Mouse (Mus musculus) spleen, postnatal 14 days (tissue): Measurements from ENCODE around the gene Kif1b.
"Not testable (repeated sequence)": the region's sequence is repeated elsewhere in the genome, so short reads cannot be mapped to it uniquely, and the experiment has no call there.

Experiments
- DNase-seq, 2 experiments: peaks; one replicate each; pipeline ENCODE4 v3.0.0; 2021 to 2022; ENCODE audit warnings: low spot score in 2 of 2

The Kif1b gene

DNA sequence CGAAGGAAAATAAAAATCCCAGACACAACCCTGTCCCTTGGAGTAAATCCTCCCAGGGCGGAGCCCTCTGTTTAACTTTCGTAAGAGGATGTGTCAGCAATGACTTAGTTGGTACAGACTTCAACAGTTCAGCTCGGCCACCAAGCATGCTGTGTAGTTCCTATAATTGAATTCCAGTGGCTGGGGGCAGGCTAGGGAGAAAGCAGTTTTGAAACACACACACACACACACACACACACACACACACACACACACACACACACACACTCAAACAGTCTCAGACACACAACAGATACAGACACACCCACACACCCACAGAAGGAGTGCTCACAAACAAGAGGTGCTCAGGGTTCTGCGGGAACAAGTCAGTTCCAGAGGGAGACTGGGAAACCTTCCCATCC, 135.9 kb downstream of the Kif1b start:
- DNase-seq: no peak

DNA sequence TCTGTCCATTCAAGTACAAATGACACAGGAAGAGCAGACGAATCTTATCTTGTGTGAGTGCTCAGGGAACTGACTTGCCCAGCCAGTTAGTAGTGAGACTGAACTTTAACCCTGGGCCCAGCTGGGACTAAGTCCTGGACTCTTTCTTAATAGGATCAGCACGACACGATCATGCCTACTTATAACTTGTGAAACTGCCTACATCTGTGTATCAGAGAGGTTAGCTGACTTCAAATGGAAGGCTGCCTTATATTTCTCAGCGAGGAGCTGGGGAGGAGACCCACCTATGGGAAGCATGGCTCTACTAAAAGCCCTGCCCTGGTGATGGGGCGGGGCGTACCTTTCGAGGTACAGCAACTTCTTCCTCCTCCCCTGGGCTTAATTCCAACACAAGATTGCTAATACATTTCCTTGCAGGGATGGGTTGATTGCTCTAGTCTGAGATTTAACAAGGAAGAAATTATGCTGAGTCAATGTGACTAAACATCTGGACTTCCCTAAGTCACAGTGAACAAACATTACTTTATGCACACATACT, 137.0 kb downstream of the Kif1b start:
- no peak for DNase-seq

- DNase-seq: not testable (repeated sequence)
Measured at GRCm38 (mm10) chr4:149169926-149170325, 137.6 kb downstream of the Kif1b start.

- no peak for DNase-seq
Measured at GRCm38 (mm10) chr4:149168016-149168415, 139.5 kb downstream of the Kif1b start.

DNA sequence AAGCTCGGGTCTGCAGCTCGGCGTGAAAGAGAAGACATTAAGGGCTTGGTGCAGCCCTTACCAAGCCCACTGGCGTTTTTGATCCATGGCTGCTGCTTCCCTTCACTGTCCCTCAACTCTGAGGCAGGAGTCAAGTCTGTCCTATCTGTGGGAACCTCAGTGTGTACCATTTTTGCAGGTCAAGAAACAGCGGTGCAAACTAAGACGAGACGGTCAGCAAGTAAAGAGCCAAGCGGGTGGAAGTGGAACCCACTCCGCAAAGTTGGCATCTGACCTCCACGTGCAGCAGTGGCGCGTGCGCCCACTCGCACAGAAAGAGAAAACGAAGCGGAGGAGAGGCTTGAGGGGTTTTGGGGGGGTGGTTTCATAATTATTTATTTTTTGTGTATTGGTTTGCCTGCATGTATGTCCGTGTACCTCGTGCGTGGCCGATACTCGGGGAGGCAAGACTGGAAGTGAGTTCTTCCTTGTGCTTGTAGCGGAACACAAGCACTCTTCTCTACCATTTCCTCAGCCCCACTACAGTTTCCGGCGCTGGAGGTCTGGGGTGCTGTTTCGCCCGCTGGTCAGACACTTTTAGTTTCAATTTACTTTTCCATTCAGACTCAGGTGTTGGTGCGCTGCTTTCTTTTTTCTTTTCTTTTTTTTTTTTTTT, 140.4 kb downstream of the Kif1b start:
- DNase-seq: peak; percentile 24 to 37

- DNase-seq: peak; percentile 90 to 91
Measured at GRCm38 (mm10) chr4:149166215-149166946, 141.1 kb downstream of the Kif1b start, which contains the start of gene Pgd. Gene Pgd (minus strand): TSS chr4:149166771.

GRCm38 (mm10) chr4:149164150-149164549, 143.3 kb downstream of the Kif1b start:
- no peak for DNase-seq

DNA sequence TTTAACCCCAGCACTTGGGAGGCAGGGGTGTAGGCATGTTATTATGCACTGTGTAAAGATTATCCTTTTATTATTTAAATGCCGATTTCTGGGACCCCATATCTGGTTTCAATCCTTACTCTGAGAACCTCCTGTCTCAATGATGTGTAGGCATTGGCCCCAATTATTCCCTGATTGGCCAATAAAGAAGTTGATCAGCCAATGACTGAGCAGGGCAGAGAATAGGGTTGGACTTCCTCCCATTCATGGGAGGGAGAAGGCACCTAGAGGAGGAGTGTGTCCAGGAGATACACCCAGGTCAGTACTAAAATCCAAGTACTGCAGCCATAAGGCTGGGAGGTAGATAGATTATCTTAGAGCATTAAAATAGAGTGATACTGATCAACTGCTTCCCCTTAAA, 144.3 kb downstream of the Kif1b start:
- no peak for DNase-seq

GRCm38 (mm10) chr4:149161166-149161565, 146.3 kb downstream of the Kif1b start:
- no peak for DNase-seq

DNA sequence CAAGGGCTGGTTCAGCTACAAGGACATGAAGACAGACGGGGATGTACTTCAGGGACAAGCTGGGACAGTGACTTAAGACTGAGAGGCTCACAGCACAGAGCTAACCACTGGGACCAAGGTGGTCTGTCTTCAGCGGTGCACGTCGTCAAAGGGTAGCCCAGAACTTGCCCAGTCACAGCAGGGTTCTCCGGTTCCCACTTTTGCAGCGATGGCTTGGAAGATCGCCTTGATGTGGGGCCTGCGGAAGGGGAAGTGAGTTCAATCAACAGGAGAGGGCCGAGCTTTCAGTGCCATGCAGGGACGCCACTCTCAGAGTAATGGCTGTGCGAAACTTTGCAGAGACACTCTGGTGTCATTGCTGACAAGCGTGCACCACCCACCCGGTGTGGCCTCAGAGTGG, 147.6 kb downstream of the Kif1b start:
- DNase-seq: no peak

- DNase-seq: no peak
Measured at GRCm38 (mm10) chr4:149159203-149159602, 148.3 kb downstream of the Kif1b start.

GRCm38 (mm10) chr4:149157415-149157973, 150.0 kb downstream of the Kif1b start:
- no peak for DNase-seq

GRCm38 (mm10) chr4:149155711-149156110, 151.8 kb downstream of the Kif1b start:
- no peak for DNase-seq

- DNase-seq: no peak
Measured at GRCm38 (mm10) chr4:149154859-149155258, 152.6 kb downstream of the Kif1b start.

- no peak for DNase-seq
Measured at GRCm38 (mm10) chr4:149150721-149151120, 156.8 kb downstream of the Kif1b start.

DNA sequence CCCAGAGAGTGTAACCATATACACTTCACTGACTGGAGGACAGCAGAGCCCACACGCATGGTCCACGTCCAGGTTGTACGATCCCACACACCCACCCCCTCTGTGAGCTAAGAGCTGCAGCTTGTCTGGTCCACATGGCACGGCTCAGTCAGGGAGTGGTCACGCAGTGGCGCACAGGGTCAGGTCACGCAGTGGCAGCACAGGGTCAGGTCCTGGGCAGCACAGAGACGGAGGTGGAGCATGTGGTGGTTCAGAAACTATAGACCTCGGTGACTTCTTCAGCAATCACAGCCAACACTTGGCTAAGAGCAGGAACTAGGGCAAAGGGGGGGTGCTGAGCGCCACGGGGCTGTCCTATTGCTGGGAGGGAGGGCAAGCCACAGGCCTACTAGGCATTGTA, 157.2 kb downstream of the Kif1b start:
- DNase-seq: no peak

GRCm38 (mm10) chr4:149149611-149150010, 157.9 kb downstream of the Kif1b start:
- no peak for DNase-seq

DNA sequence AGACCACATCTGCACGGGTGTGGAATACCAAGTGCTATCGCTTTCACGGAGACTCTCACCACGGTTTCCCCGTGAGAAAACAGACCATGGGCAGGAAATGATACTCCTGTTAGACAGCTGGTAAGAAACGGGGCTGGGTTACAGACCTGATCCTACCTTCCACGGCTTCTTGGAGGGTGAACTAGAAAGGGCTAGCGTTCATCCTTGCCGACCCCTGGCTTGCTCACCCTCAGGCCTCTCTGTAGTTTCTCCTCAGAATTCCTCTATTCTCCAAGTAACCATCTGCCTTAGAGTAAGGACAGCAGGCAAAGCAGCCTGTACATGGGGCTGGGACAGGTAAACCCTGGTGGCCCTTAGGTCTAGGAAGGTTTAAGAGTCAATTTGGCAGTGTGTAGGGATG, 158.3 kb downstream of the Kif1b start:
- no peak for DNase-seq

GRCm38 (mm10) chr4:149148084-149148483, 159.4 kb downstream of the Kif1b start:
- DNase-seq: no peak

DNA sequence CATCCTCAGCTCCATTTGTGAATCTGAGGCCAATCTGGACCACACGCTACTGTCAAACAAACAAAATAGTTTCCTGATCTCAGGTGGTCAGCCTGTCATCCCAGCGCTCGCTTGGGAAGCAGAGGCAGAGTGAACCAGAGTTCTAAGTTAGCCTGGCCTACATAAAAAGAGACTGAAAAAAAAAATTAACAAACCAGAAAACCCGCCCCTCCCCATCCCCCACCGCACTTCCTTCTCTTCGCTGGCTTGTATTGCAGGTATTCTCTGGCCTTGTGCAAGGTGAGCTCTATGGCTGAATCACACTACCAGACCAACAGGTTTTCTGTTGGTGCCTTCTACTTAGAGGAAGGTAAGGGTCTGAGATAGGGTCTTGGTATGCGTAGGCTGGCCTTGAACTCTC, 160.0 kb downstream of the Kif1b start:
- DNase-seq: no peak

GRCm38 (mm10) chr4:149145151-149145550, 162.3 kb downstream of the Kif1b start:
- DNase-seq: no peak

DNA sequence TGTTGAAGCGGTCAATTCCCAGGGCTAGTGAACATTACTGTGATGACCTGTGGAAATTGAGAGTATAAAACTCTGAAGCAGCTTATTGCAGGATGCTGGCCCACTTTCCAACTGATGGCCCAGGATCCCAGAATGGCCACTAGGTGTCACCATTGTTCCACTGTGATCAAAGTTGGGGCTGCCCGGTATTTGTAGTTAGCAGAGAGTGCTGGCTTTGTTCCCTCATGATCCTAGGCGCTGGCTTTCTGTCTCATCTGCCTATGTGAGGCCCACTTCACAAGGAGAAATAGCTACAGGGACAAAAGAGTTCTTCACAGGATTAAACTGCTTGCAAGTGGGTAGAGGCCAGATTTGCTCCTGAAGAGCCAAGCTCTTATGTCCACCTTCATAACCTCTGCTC, 163.0 kb downstream of the Kif1b start:
- DNase-seq: peak; percentile 52 to 69

DNA sequence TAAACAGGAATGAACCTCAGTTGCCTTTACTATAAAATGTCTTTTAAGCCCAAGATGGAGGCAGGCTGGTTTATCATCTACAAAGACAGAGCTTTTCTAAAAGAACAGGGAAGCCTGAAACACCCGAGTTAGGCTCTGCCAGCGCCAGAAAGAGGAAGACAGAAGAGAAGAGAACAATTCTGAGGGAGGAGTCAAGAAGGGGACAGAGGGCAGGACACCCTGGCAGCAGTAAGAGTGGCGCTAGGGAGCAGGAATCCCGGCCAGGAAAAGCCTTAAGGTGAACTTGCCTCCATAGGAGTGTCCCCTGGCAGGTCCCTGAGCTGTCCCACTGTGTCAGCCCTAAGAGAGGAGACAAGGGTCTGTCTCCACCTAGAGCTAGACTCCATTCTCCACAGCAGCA, 163.9 kb downstream of the Kif1b start:
- DNase-seq: no peak
